Mouse (Mus musculus): ENCODE measurements around the gene Anks1b.

DNA sequence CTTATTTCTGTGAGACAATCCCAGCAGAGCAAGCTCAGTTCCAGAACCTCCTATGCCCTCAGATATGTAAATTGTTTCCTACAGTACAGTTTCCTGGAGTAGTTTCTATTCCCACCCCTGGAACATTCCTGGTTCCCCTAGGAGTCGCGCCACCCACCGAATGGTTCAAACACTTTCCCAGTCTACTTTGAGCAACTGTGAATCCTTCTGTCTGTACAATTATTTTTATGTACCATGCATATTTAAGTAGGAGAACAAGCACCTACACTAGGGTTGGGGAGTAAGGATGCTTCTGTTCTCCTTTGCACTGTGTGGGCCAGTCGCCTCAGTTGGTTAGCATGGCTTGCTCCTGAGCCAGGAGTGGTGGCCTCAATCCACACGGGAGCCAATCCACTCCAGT lies 999.9 kb downstream of the Anks1b start:
- no peak for TF ChIP-seq CTCF (IDR thresholded peaks at IDR 0.05; ENCODE audit: control insufficient read depth, insufficient read depth, insufficient replicate concordance, low read depth, low read length)
- no peak for TF ChIP-seq POLR2A (IDR thresholded peaks at IDR 0.05; ENCODE audit: control insufficient read depth, low read depth, low read length)

Measured in testis, adult 2 months (tissue).